Mouse (Mus musculus) erythroblast, embryonic 14.5 days (primary cell): ENCODE results near the gene Ints2.

ENCODE experiments used
- GATA1 ChIP-seq: IDR thresholded peaks from 2 replicates; pipeline ENCODE4 v1.6.1; 2012; ENCODE audit warnings: low read length, inconsistent platforms, mixed read lengths
- TAL1 ChIP-seq: IDR thresholded peaks from 3 replicates; pipeline ENCODE4 v1.6.1; 2012; ENCODE audit warnings: low read length, inconsistent platforms, mixed read lengths

DNA sequence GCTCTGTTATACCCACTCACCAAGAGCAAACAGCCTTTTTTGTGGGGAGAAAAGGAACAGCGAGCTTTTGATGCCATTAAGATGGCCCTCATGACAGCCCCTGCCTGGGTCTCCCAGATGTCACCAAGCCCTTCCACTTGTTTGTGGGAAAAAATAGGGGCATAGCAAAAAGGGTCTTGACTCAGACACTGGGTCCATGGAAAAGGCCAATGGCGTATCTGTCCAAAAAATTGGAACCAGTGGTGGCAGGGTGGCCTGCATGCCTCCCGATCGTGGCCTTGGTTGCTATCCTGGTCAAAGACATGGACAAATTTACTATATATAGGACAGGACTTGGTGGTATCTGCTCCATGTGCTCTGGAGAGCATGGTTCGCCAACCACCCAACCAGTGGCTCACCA, 52.3 kb downstream of the Ints2 start:
- TF ChIP-seq TAL1 = no peak
- no peak for TF ChIP-seq GATA1
